Mouse (Mus musculus) embryonic facial prominence, embryonic 11.5 days (tissue): ENCODE results near the gene Cpsf2. TPM values are rescaled to one million over a fixed set of nuclear protein-coding genes. Genes with fewer than 3 reads are reported as not detected.

ENCODE experiments used
- ATAC-seq: fragments of 200-750 bp; cut with Nextera tagmentation; replicated peaks from 2 replicates; pipeline ENCODE4 v1.8.0; 2017; ENCODE audit warnings: low read depth; ENCODE audit not compliant: insufficient number of reproducible peaks, low FRiP score, low TSS enrichment
- DNase-seq: peaks from one replicate; pipeline ENCODE4 v3.0.0-alpha.2; 2015; ENCODE audit warnings: low spot score
- H3K27ac ChIP-seq: fragments of 300-500 bp; sonication (generic); replicated peaks from 2 replicates; pipeline ENCODE4 v1.5.1; 2014; ENCODE audit warnings: mild to moderate bottlenecking, low read depth, low read length, control low read depth
- H3K27me3 ChIP-seq: fragments of 300-500 bp; sonication (generic); 2 replicates; pipeline ENCODE4 v1.6.1; 2014; ENCODE audit warnings: mild to moderate bottlenecking, low read length, moderate library complexity, mixed read lengths; ENCODE audit not compliant: control insufficient read depth, insufficient read depth
- H3K36me3 ChIP-seq: fragments of 300-500 bp; sonication (generic); replicated peaks from 2 replicates; pipeline ENCODE4 v1.6.1; 2014; ENCODE audit warnings: low read depth, mild to moderate bottlenecking, low read length, moderate library complexity, mixed read lengths; ENCODE audit not compliant: control insufficient read depth, insufficient read depth
- H3K4me1 ChIP-seq: fragments of 300-500 bp; sonication (generic); 2 replicates; pipeline ENCODE4 v1.6.1; 2014; ENCODE audit warnings: low read length, mixed read lengths; ENCODE audit not compliant: control insufficient read depth, insufficient read depth
- H3K4me2 ChIP-seq: fragments of 300-500 bp; sonication (generic); 2 replicates; pipeline ENCODE4 v1.6.1; 2014; ENCODE audit warnings: low read depth, mild to moderate bottlenecking, control low read depth, low read length, moderate library complexity
- H3K4me3 ChIP-seq: fragments of 300-500 bp; sonication (generic); 2 replicates; pipeline ENCODE4 v1.5.1; 2014; ENCODE audit warnings: low read depth, low read length, control low read depth
- H3K9ac ChIP-seq: fragments of 300-500 bp; sonication (generic); replicated peaks from 2 replicates; pipeline ENCODE4 v1.6.1; 2014; ENCODE audit warnings: mild to moderate bottlenecking, control low read depth, low read length
- H3K9me3 ChIP-seq: fragments of 300-500 bp; sonication (generic); replicated peaks from 2 replicates; pipeline ENCODE4 v1.6.1; 2016; ENCODE audit warnings: mild to moderate bottlenecking, low read length, inconsistent platforms, mixed read lengths; ENCODE audit not compliant: control insufficient read depth
- WGBS: fragments of 180-500 bp; shearing (Covaris S2); extraction: QIAGEN DNeasy Blood & Tissue Kit; methylation state at CpG from one replicate; pipeline ENCODE4 v1.1.7; 2014; 5-methylcytosine and 5-hydroxymethylcytosine counted together
- polyA plus RNA-seq: library from polyadenylated mRNA; unstranded; fragments of >200 nt; fragmentation: Nextera tagmentation; extraction: Ambion mirVana; gene quantifications from 2 replicates; pipeline ENCODE4 v1.2.1, GENCODE M21; 2014

Cpsf2 gene
- polyA plus RNA-seq, 1 experiment from 2014 or later: 46.5 TPM

DNA sequence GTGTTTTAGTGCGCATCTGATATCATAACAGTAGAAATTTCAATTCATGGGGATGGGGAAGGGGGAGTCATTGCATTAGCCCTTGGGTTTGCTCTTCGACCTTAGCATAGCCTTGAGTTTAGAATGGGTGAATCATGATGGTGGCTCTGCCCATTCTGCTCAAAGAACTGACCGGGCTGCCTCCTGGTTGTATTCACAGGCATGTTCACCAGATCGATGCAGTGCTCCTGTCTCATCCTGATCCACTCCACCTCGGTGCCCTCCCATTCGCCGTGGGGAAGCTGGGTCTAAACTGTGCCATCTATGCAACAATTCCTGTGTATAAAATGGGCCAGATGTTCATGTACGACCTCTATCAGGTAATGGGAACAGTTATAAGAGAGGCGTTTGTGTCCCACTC is 7.2 kb downstream of the Cpsf2 start:
- ATAC-seq (no peak), DNase-seq (no peak)
- H3K4me2 ChIP-seq: no peak overlapping the region
- no peaks in the 10 kb centered on the region; the same call in none of the 2 replicates for H3K36me3 ChIP-seq
- no peak overlapping the region for H3K9ac ChIP-seq
- H3K9me3 ChIP-seq: no peaks in the 10 kb centered on the region
- H3K27ac ChIP-seq: no peak overlapping the region
- no peak overlapping the region for H3K4me3 ChIP-seq
- no peaks in the 10 kb centered on the region for H3K4me1 ChIP-seq
- 93% methylated on average over 9 of the region's 9 CpGs for WGBS
- H3K27me3 ChIP-seq: no peaks in the 10 kb centered on the region

DNA sequence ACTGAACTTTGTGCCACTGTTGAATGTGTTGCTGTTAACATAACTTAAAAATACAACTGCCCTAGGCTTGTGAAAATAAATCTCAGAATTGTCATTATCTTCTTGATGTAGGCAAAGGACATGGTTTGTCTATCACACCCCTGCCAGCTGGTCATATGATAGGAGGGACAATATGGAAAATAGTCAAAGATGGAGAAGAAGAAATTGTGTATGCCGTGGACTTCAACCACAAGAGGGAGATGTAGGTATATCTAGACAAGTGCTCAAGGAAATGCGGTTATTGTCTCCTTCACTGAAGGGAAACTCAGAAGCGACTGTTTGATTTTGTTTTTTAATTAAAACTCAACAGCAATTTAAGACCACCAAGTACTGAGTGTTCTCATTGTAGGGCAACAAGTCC is 9.3 kb downstream of the Cpsf2 start:
- Histone ChIP-seq H3K27ac (no peak overlapping the region), H3K4me2 (no peak overlapping the region), H3K4me3 (no peak overlapping the region), H3K9ac (no peak overlapping the region), H3K9me3 (no peaks in the 10 kb centered on the region), H3K27me3 (no peaks in the 10 kb centered on the region), H3K36me3 (peaks cover 4% of the 10 kb centered on the region), H3K4me1 (no peaks in the 10 kb centered on the region)
- ATAC-seq (no peak), DNase-seq (peak; percentile 49)
- WGBS: 75% methylated on average over 3 of the region's 3 CpGs

DNA sequence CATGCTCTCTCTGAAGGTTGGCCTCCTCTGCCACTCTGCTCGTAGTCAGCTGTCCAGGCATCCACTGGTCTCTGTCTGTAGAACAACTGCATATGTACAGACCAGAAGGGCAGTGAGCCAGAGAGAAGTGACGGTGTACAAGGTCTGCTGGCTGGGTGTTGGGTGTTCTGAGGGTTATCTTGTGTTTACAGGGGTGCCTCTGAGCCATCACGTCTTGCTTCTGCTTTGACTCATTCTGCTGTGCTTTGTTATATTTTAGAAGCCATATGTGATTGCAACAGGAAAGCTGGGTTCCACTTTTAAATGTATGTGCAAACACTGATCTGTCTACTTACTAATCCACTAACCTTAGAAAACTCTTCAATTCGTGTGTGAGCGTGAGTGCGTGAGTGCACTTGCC is 11.9 kb downstream of the Cpsf2 start:
- no peak overlapping the region for H3K27ac ChIP-seq
- H3K4me1 ChIP-seq: no peaks in the 10 kb centered on the region
- H3K4me2 ChIP-seq: no peak overlapping the region
- DNase-seq (no peak), ATAC-seq (no peak)
- WGBS: 89% methylated on average over 6 of the region's 6 CpGs
- H3K9me3 ChIP-seq: no peaks in the 10 kb centered on the region
- H3K9ac ChIP-seq: no peak overlapping the region
- H3K36me3 ChIP-seq: peaks cover 8% of the 10 kb centered on the region
- H3K27me3 ChIP-seq: no peaks in the 10 kb centered on the region
- no peak overlapping the region for H3K4me3 ChIP-seq

DNA sequence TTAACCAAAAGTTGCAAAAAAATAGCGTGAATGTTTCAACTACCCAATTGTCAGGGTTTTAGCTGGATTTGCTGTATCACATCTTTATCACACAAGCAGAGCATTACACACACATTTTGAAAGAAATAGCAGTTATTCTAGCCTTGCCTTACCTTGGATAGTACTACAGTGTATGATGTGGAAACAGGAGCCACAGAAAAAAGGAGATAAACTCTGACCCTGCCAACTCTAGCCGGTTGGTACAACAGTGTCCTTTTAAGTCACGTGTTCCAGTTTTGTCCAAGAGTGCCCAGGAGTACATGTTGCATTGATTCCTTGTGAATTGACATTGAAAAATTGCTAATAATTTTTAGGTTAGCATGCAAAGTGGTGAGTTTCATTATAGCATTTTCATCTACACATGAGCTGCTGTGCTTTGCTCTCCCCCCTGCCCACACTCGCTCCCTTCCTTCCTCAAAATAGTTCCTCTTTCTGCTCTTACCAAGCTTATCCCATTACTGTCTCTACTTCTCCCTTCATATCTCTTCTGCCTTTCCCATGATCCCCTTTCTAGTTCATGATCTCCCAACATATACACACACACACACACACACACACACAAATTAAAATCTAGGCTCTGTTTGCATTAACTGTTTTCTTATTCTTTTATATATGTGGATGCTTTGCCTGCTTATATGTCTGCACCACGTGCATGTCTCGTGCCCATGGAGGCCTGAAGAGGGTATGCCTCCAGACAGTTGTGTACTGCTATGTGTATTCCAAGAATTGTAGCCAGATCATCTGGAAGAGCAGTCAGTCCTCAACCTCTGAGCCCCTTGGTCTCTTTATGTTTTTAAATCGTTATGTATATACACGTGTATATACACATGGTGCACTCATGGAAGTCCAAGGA is 19.0 kb downstream of the Cpsf2 start:
- Histone ChIP-seq H3K4me3 (no peak overlapping the region), H3K4me1 (no peaks in the 10 kb centered on the region), H3K9me3 (no peaks in the 10 kb centered on the region), H3K4me2 (no peak overlapping the region), H3K36me3 (peaks cover 13% of the 10 kb centered on the region), H3K9ac (no peak overlapping the region), H3K27me3 (no peaks in the 10 kb centered on the region), H3K27ac (no peak overlapping the region)
- WGBS: 92% methylated on average over 8 of the region's 8 CpGs
- ATAC-seq: no peak
- DNase-seq: no peak

DNA sequence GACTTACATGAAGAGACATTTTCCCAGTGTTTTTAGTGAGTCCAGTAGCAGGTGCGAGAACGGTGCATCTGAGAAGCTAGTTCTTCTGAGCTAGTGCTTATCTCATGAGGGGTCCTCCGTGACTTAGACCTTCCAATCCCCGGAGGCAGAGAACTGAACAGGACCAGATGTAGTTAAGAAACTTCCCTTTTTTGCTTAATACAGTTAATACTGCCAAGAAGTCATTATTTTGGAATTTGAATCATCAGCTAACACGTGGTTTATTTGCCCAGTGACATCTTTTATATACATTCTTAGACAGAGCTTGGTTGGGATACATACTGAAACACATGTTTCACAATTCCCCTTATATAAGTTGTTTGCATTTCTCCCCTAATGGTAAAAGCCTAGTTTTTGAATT is 23.1 kb downstream of the Cpsf2 start:
- DNase-seq (no peak), ATAC-seq (no peak)
- Histone ChIP-seq H3K4me1 (no peaks in the 10 kb centered on the region), H3K9me3 (no peaks in the 10 kb centered on the region), H3K27ac (no peak overlapping the region), H3K4me3 (no peak overlapping the region), H3K4me2 (no peak overlapping the region), H3K27me3 (no peaks in the 10 kb centered on the region), H3K9ac (no peak overlapping the region), H3K36me3 (peaks cover 6% of the 10 kb centered on the region)
- WGBS: 89% methylated on average over 5 of the region's 5 CpGs

DNA sequence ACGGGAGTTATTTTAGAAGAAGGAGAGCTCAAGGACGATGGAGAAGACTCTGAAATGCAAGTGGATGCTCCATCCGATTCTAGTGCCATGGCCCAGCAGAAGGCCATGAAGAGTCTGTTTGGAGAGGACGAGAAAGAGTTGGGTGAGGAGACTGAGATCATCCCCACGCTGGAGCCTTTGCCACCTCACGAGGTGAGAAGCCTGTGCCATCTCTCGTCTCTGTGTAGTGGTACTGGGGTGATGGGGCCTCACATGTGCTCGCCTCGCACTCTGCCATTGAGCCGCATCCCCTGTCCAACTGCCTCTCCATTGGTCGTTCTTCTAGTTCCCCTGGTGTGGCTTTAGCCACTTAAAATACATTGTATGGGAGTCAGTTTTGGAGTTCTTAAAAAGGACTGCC is 25.0 kb downstream of the Cpsf2 start:
- no peak overlapping the region for H3K4me2 ChIP-seq
- no peak overlapping the region for H3K4me3 ChIP-seq
- ATAC-seq: no peak
- H3K9me3 ChIP-seq: no peaks in the 10 kb centered on the region
- H3K27ac ChIP-seq: no peak overlapping the region
- WGBS: 92% methylated on average over 11 of the region's 11 CpGs
- no peak for DNase-seq
- H3K36me3 ChIP-seq: peaks cover 6% of the 10 kb centered on the region
- H3K4me1 ChIP-seq: no peaks in the 10 kb centered on the region
- H3K27me3 ChIP-seq: no peaks in the 10 kb centered on the region
- no peak overlapping the region for H3K9ac ChIP-seq

DNA sequence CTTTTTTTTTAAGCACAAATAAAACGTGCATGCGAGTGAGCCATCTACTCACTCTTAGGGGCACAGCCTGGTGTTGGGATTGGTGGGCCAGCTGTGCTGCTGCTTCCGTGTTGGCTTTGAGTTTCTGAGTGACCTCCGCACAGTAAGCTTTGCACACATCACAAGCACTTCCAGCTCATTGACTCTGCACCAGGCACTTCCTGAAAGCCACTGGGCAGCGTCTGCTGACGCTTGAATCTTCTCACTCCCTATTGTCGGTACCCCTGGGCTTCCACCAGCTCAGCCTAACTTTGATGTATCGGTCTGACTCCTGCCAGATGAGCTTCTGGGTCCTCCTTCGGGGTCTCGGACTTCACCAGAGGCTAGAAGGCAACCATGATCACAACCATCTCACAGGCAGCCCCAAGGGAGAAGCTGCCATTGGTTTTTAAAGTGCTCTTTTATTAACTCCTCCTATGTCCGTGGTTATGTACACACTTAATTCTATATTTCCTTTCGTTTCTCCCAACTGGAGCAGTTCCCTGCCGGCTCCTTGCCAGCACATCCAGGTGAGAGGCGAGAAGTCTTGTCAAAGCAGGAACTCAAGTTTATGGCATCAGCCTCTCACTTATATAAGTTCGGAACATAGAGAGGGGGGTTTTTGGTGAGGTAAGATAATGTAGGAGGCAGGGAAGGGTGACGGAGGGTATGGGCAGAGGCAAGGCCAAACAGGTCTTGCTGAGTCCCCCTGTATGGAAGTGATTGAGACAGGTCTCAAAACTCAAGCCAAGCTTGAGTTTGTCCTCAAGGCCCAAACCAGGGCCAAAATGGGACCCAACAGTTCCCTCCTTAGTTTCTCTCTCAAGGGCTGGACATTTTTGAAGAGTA is 32.6 kb downstream of the Cpsf2 start:
- Histone ChIP-seq H3K9ac (no peak overlapping the region), H3K27ac (no peak overlapping the region), H3K27me3 (no peaks in the 10 kb centered on the region), H3K36me3 (no peaks in the 10 kb centered on the region; the same call in 1 of the 2 replicates), H3K4me1 (no peaks in the 10 kb centered on the region), H3K4me2 (no peak overlapping the region), H3K9me3 (no peaks in the 10 kb centered on the region), H3K4me3 (no peak overlapping the region)
- 83% methylated on average over 16 of the region's 16 CpGs for WGBS
- ATAC-seq: no peak
- no peak for DNase-seq

DNA sequence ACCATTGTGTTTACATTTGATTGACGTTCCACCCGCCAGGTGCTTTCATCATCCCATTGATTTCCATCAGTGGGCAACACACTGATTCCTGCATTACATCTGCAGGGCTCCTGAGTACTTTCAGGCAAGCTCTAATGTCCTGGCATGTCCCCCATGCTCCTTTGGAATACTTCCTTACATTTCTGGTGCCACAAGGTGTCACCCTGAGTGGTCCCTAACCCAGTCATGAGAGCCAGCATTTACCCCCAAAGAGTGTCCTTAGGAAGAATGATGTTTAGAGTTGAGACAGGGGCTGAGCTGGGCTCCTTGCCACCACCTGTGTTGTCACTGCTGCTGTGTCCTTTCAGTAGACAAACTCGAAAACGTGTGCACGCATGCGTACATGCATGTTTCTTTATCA is 33.8 kb downstream of the Cpsf2 start:
- H3K36me3 ChIP-seq: no peaks in the 10 kb centered on the region; the same call in 1 of the 2 replicates
- H3K4me3 ChIP-seq: no peak overlapping the region
- no peak for DNase-seq

More for the DNA sequence above, 33.8 kb downstream of the Cpsf2 start:
- WGBS: 90% methylated on average over 6 of the region's 6 CpGs
- Histone ChIP-seq H3K4me1 (no peaks in the 10 kb centered on the region), H3K9me3 (no peaks in the 10 kb centered on the region), H3K27me3 (no peaks in the 10 kb centered on the region), H3K4me2 (no peak overlapping the region), H3K9ac (no peak overlapping the region), H3K27ac (no peak overlapping the region)
- ATAC-seq: no peak
